Mouse (Mus musculus) CH12.LX (cell line): ENCODE measurements around the gene Spryd4. TPM values are rescaled to one million over a fixed set of nuclear protein-coding genes. Genes with fewer than 3 reads are reported as not detected.

ENCODE experiments used
- DNase-seq: peaks from one replicate; pipeline ENCODE4 v3.0.0-alpha.2; 2013; ENCODE audit errors: extremely low read depth
- H3K27ac ChIP-seq: 2 replicates; pipeline ENCODE4 v1.5.1; 2012; ENCODE audit warnings: low read depth, mild to moderate bottlenecking, control low read depth, moderate library complexity; ENCODE audit not compliant: insufficient read depth
- H3K27me3 ChIP-seq: replicated peaks from 2 replicates; pipeline ENCODE3; 2012; ENCODE audit warnings: inconsistent platforms
- H3K36me3 ChIP-seq, 2 experiments: replicated peaks in 1 of 2; 2 replicates each; pipeline versions ENCODE3 to v1.6.1; 2012; ENCODE audit warnings: inconsistent platforms in 1 of 2, low read length in 1 of 2, mild to moderate bottlenecking in 1 of 2, mixed read lengths in 1 of 2, moderate library complexity in 1 of 2; ENCODE audit not compliant: control insufficient read depth in 1 of 2, insufficient read depth in 1 of 2
- H3K4me1 ChIP-seq, 2 experiments: 2 replicates each; pipeline ENCODE4 v1.6.1; 2012; ENCODE audit warnings: inconsistent platforms in 1 of 2, moderate library complexity in 1 of 2; ENCODE audit not compliant: insufficient read depth in 2 of 2, control insufficient read depth in 1 of 2
- H3K4me2 ChIP-seq: 2 replicates; pipeline ENCODE4 v1.6.1; 2012; ENCODE audit warnings: low read depth, mild to moderate bottlenecking, control low read depth; ENCODE audit not compliant: poor library complexity, insufficient read depth, severe bottlenecking
- H3K4me3 ChIP-seq, 3 experiments: fragments of 150-350 bp in 1 of 3; sonication (generic) in 1 of 3; replicated peaks in 1 of 3; 2 replicates each; pipeline versions ENCODE3 to v1.5.1; 2011 to 2012; ENCODE audit warnings: low read depth in 2 of 3, low read length in 2 of 3, mild to moderate bottlenecking in 2 of 3, moderate library complexity in 2 of 3, control low read depth in 1 of 3, improper control_type of control experiment in 1 of 3, inconsistent platforms in 1 of 3, mixed read lengths in 1 of 3; ENCODE audit not compliant: poor library complexity in 1 of 3
- H3K79me2 ChIP-seq: replicated peaks from 2 replicates; pipeline ENCODE4 v1.6.1; 2012; ENCODE audit warnings: mild to moderate bottlenecking, moderate library complexity; ENCODE audit not compliant: control insufficient read depth, poor library complexity, insufficient read depth, severe bottlenecking; ENCODE audit errors: extremely low read depth
- H3K9ac ChIP-seq: 2 replicates; pipeline ENCODE4 v1.6.1; 2012; ENCODE audit warnings: low read depth, mild to moderate bottlenecking, control low read depth, moderate library complexity; ENCODE audit not compliant: insufficient read depth
- H3K9me3 ChIP-seq: replicated peaks from 2 replicates; pipeline ENCODE3; 2012; ENCODE audit warnings: low read length, inconsistent platforms, mixed read lengths
- CHD1 ChIP-seq: IDR thresholded peaks from 2 replicates; pipeline ENCODE4 v1.6.1; 2012; ENCODE audit warnings: low read depth, low read length, improper control_type of control experiment, inconsistent platforms
- CHD2 ChIP-seq: IDR thresholded peaks from 2 replicates; pipeline ENCODE4 v1.6.1; 2011; ENCODE audit warnings: low read length, improper control_type of control experiment
- CTCF ChIP-seq, 2 experiments: IDR thresholded peaks in 1 of 2; conservative IDR thresholded peaks in 1 of 2; 2 replicates each; pipeline ENCODE4 v1.5.1; 2011 to 2012; ENCODE audit warnings: low read depth in 2 of 2, low read length in 2 of 2, improper control_type of control experiment in 1 of 2, inconsistent platforms in 1 of 2, mild to moderate bottlenecking in 1 of 2, moderate library complexity in 1 of 2
- ELF1 ChIP-seq: IDR thresholded peaks from 2 replicates; pipeline ENCODE4 v1.6.1; 2014; ENCODE audit warnings: low read depth, mild to moderate bottlenecking, inconsistent platforms, low read length, improper control_type of control experiment
- GABPA ChIP-seq: IDR thresholded peaks from 2 replicates; pipeline ENCODE4 v1.6.1; 2012; ENCODE audit warnings: low read depth, low read length, improper control_type of control experiment, inconsistent platforms; ENCODE audit not compliant: insufficient replicate concordance
- HCFC1 ChIP-seq: IDR thresholded peaks from 2 replicates; pipeline ENCODE4 v1.6.1; 2012; ENCODE audit warnings: low read depth, mild to moderate bottlenecking, inconsistent platforms, low read length, improper control_type of control experiment
- IRF4 ChIP-seq: IDR thresholded peaks from 2 replicates; pipeline ENCODE4 v1.6.1; 2014; ENCODE audit warnings: low read depth, mild to moderate bottlenecking, inconsistent platforms, low read length, improper control_type of control experiment
- JUN ChIP-seq: IDR thresholded peaks from 2 replicates; pipeline ENCODE4 v1.6.1; 2011; ENCODE audit warnings: low read depth, mild to moderate bottlenecking, low read length, improper control_type of control experiment, moderate library complexity; ENCODE audit not compliant: insufficient read depth
- JUND ChIP-seq: conservative IDR thresholded peaks from 2 replicates; pipeline ENCODE4 v1.6.1; 2011; ENCODE audit warnings: low read depth, low read length, improper control_type of control experiment
- KAT2A ChIP-seq: IDR thresholded peaks from 2 replicates; pipeline ENCODE4 v1.6.1; 2012; ENCODE audit warnings: low read length, improper control_type of control experiment, inconsistent platforms; ENCODE audit not compliant: insufficient replicate concordance
- MAFK ChIP-seq: IDR thresholded peaks from 2 replicates; pipeline ENCODE4 v1.6.1; 2011; ENCODE audit warnings: low read length, improper control_type of control experiment; ENCODE audit not compliant: insufficient replicate concordance
- MEF2A ChIP-seq: IDR thresholded peaks from 2 replicates; pipeline ENCODE4 v1.6.1; 2014; ENCODE audit warnings: low read depth, mild to moderate bottlenecking, inconsistent platforms, low read length, improper control_type of control experiment, borderline replicate concordance
- NELFE ChIP-seq: IDR thresholded peaks from 2 replicates; pipeline ENCODE4 v1.6.1; 2011; ENCODE audit warnings: low read depth, low read length, improper control_type of control experiment
- POLR2AphosphoS2 ChIP-seq: IDR thresholded peaks from 2 replicates; pipeline ENCODE4 v1.6.1; 2011; ENCODE audit warnings: low read depth, low read length, improper control_type of control experiment
- RCOR1 ChIP-seq: conservative IDR thresholded peaks from 2 replicates; pipeline ENCODE4 v1.6.1; 2012; ENCODE audit warnings: low read depth, mild to moderate bottlenecking, inconsistent platforms, low read length, improper control_type of control experiment
- SIN3A ChIP-seq: IDR thresholded peaks from 2 replicates; pipeline ENCODE4 v1.6.1; 2012; ENCODE audit warnings: low read length, improper control_type of control experiment, inconsistent platforms
- TBP ChIP-seq: conservative IDR thresholded peaks from 2 replicates; pipeline ENCODE4 v1.6.1; 2011; ENCODE audit warnings: low read depth, low read length, improper control_type of control experiment
- ZNF384 ChIP-seq: IDR thresholded peaks from 2 replicates; pipeline ENCODE4 v1.6.1; 2012; ENCODE audit warnings: low read depth, low read length, improper control_type of control experiment, inconsistent platforms
- dilution Hi-C: fragments of 300-500 bp; cut with MboI; formaldehyde crosslinking; loops from 2 replicates; pipeline ENCODE4 v1.14.3; 2020; ENCODE audit warnings: low sequenced_read_pairs; ENCODE audit not compliant: extremely low pct_unique_long_range_greater_than_20kb, extremely low pct_ligation_motif_present
- in situ Hi-C: fragments of 300-500 bp; cut with MboI; formaldehyde crosslinking; loops from 3 replicates; pipeline ENCODE4 v1.14.3; 2019; ENCODE audit warnings: low sequenced_read_pairs, low pct_ligation_motif_present, low pct_unique_long_range_greater_than_20kb, mixed read lengths
- polyA plus RNA-seq: library from polyadenylated mRNA; unstranded; fragments of >175 nt; gene quantifications from 2 replicates; pipeline ENCODE4 v1.2.1, GENCODE M21; 2012; ENCODE audit warnings: low read depth; ENCODE audit not compliant: insufficient read length
- total RNA-seq, 2 experiments: library from RNA; depleted of rRNA; stranded (reverse); fragments of 300-350 nt in 1 of 2; fragments of >200 nt in 1 of 2; gene quantifications; 2 replicates each; pipeline ENCODE4 v1.2.3; 2012 to 2014

The Spryd4 gene
- total and polyA plus RNA-seq, 3 experiments: 24.2 to 50.2 (median 38.6) TPM

GRCm38 (mm10) chr10:128231697-128232419 lies 20.3 kb upstream of the Spryd4 start, which contains the start of gene Timeless (continued):
- no peak for TF ChIP-seq MEF2A
- TF ChIP-seq JUN: no peak
- TF ChIP-seq CTCF (conservative IDR thresholded peaks at IDR 0.05 in 1 of 2, IDR thresholded peaks at IDR 0.05 in 1 of 2; ENCODE audit: low read depth in 2 of 2, low read length in 2 of 2): no peak
- TF ChIP-seq ZNF384: no peak

GRCm38 (mm10) chr10:128231146-128231545 lies 19.5 kb upstream of the Spryd4 start:
- peak; percentile 35 for DNase-seq
- Histone ChIP-seq H3K4me2 (peak overlapping the region; percentile 51), H3K9me3 (no peaks in the 10 kb centered on the region), H3K36me3 (peaks cover 3 to 22% of the 10 kb centered on the region in 2 experiments), H3K4me1 (peaks cover 2 to 27% of the 10 kb centered on the region in 2 experiments; a peak in 2 of 4 replicates)
- no peak for TF ChIP-seq GABPA
- TF ChIP-seq, all 38 proteins: peak for 0
- in situ Hi-C loops: no loop called here
- H3K27ac ChIP-seq: no peak overlapping the region
- dilution Hi-C loops: no loop called here
- peak overlapping the region; percentile 28 to 83 (median 72) for H3K4me3 ChIP-seq
- H3K9ac ChIP-seq: peak overlapping the region; percentile 100
- H3K79me2 ChIP-seq: peaks cover 17% of the 10 kb centered on the region
- H3K27me3 ChIP-seq: no peaks in the 10 kb centered on the region

GRCm38 (mm10) chr10:128230582-128230981 lies 19.0 kb upstream of the Spryd4 start:
- Histone ChIP-seq H3K4me2 (no peak overlapping the region), H3K79me2 (peaks cover 17% of the 10 kb centered on the region), H3K9ac (no peak overlapping the region), H3K27ac (no peak overlapping the region), H3K4me3 (no peak overlapping the region), H3K4me1 (peaks cover 2 to 21% of the 10 kb centered on the region in 2 experiments; a peak in 2 of 4 replicates), H3K27me3 (no peaks in the 10 kb centered on the region), H3K9me3 (no peaks in the 10 kb centered on the region), H3K36me3 (peaks cover 3 to 17% of the 10 kb centered on the region in 2 experiments)
- TF ChIP-seq CHD1: no peak
- TF ChIP-seq ELF1: no peak
- no peak for TF ChIP-seq ZNF384
- TF ChIP-seq CHD2: no peak
- TF ChIP-seq MAFK: no peak
- no peak for TF ChIP-seq SIN3A
- TF ChIP-seq NELFE: no peak
- no peak for TF ChIP-seq IRF4
- no peak for TF ChIP-seq KAT2A
- TF ChIP-seq TBP: no peak
- TF ChIP-seq RCOR1: no peak
- no peak for TF ChIP-seq JUND
- no peak for TF ChIP-seq MEF2A
- TF ChIP-seq JUN: no peak
- no peak for TF ChIP-seq HCFC1
- no peak for TF ChIP-seq POLR2AphosphoS2
- dilution Hi-C loops: no loop called here
- no peak for DNase-seq
- in situ Hi-C loops: no loop called here
